ENCODE assay signal across 9 mouse cellular contexts in the genomic region with DNA sequence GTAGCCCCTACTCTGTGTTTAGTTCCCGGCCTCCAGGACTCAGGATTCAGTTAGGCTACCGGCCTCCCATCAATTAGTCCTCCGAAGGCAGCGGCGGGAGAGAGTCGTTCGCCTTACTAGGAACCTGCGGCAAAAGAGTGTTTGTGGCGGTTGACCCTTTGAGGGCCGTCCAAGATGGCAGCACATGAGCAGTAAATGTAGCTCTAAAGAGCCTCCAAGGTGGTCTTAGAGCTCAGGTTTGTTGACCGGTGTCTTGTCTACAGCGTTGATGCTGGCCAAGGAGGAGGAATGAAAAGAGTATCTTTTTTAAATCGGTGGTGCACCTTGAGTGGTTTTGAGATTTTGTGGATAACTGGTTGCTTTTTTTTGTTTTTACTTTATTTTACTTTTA. TPM values are rescaled to one million over a fixed set of nuclear protein-coding genes. Genes with fewer than 3 reads are reported as not detected.
DNase-seq lines count a peak whose midpoint lies in the region; ATAC-seq and TF ChIP-seq lines count a peak whose summit lies in the region.
"Had no signal": no experiment of that assay in that cellular context is flagged by ENCODE, and none has a peak within 500 bp of the region (broad histone marks: within the 10 kb centered on the region; RNA-seq: fewer than 3 reads in every experiment).

No protein-coding gene starts in this region.

- H3K4me3 ChIP-seq in heart, embryonic 11.5 days (ENCODE audit: low read depth, low read length): peak overlapping the region; percentile 67
- peak overlapping the region; percentile 68 to 79 for H3K4me3 ChIP-seq in ES-E14 (ENCODE audit: insufficient read depth in 1 of 2, low read depth in 1 of 2, low read length in 2 of 2, poor library complexity in 1 of 2, severe bottlenecking in 1 of 2)
- peak overlapping the region; percentile 27 for H3K4me3 ChIP-seq in macrophage (ENCODE audit: inconsistent target)

- no peaks in the 10 kb centered on the region for H3K9me3 ChIP-seq in heart, embryonic 11.5 days (replicated peaks; ENCODE audit: control insufficient read depth, low read length)
- no peaks in the 10 kb centered on the region for H3K9me3 ChIP-seq in ES-E14 (ENCODE audit: control insufficient read depth, insufficient read depth, low read depth, low read length)

- H3K4me1 ChIP-seq in heart, embryonic 11.5 days (ENCODE audit: control insufficient read depth, insufficient read depth, low read length): no peaks in the 10 kb centered on the region
- no peaks in the 10 kb centered on the region; a peak in 1 of 4 replicates for H3K4me1 ChIP-seq in ES-E14 (ENCODE audit: control insufficient read depth in 2 of 2, insufficient read depth in 2 of 2, low read length in 2 of 2, poor library complexity in 1 of 2)

- ATAC-seq in heart, embryonic 11.5 days (replicated peaks; ENCODE audit: insufficient number of reproducible peaks, low FRiP score, low TSS enrichment): no peak
- peak; percentile 29 to 30; a peak in 3 of 4 replicates for ATAC-seq in hematopoietic stem cell, adult 5-6 weeks (replicated peaks in 1 of 2; ENCODE audit: insufficient read depth in 1 of 2, low FRiP score in 2 of 2, low TSS enrichment in 1 of 2, low read depth in 1 of 2, poor library complexity in 2 of 2, severe bottlenecking in 2 of 2)

- no peaks in the 10 kb centered on the region for H3K79me2 ChIP-seq in macrophage (ENCODE audit: inconsistent target)

- peak overlapping the region; percentile 86 for H3K4me2 ChIP-seq in heart, embryonic 11.5 days

- in situ Hi-C loops in ES-E14 (cut with MboI; ENCODE audit: low sequenced_read_pairs in 2 of 2, unreplicated experiment in 2 of 2): no loop called here

- 21% methylated on average over 13 of the region's 13 CpGs for WGBS in heart, embryonic 11.5 days (ENCODE audit: insufficient replicate concordance)
- WGBS in macrophage (ENCODE audit: missing documents): 29% methylated on average over 13 of the region's 13 CpGs

- no peaks in the 10 kb centered on the region for H3K36me3 ChIP-seq in heart, embryonic 11.5 days (ENCODE audit: control insufficient read depth, insufficient read depth, low read length)
- no peaks in the 10 kb centered on the region for H3K36me3 ChIP-seq in ES-E14 (ENCODE audit: control insufficient read depth, insufficient read depth, low read length, poor library complexity, severe bottlenecking)
- no peaks in the 10 kb centered on the region for H3K36me3 ChIP-seq in macrophage (ENCODE audit: inconsistent target)

- H3K27ac ChIP-seq in heart, embryonic 11.5 days (ENCODE audit: low read depth, low read length): peak overlapping the region; percentile 85
- H3K27ac ChIP-seq in ES-E14 (ENCODE audit: insufficient read depth, low read depth, low read length, poor library complexity, severe bottlenecking): no peak overlapping the region
- no peak overlapping the region for H3K27ac ChIP-seq in macrophage

- no peaks in the 10 kb centered on the region for H3K27me3 ChIP-seq in heart, embryonic 11.5 days (ENCODE audit: control insufficient read depth, insufficient read depth, low read length)

- peak overlapping the region; percentile 93 for H3K9ac ChIP-seq in heart, embryonic 11.5 days (ENCODE audit: low read depth, low read length)
- peak overlapping the region; percentile 78 for H3K9ac ChIP-seq in ES-E14 (ENCODE audit: insufficient read depth, low read depth, low read length, poor library complexity, severe bottlenecking)

- no peak for DNase-seq in heart, adult 9 months (ENCODE audit: low spot score in 2 of 2)
- no peak for DNase-seq in ES-E14 (ENCODE audit: low read depth, low spot score)
- DNase-seq in retina, postnatal 1 day: no peak
- no peak for DNase-seq in urinary bladder, adult 2 months (ENCODE audit: low spot score)
- DNase-seq in adrenal gland, adult 18-20 months (ENCODE audit: low spot score in 2 of 2): no peak

TF ChIP-seq in ES-E14, 5 proteins besides CTCF, POLR2A, EP300 and RAD21:
- TF ChIP-seq ZC3H11A (IDR thresholded peaks at IDR 0.05; ENCODE audit: borderline replicate concordance, low read depth, low read length) (no peak), CHD2 (IDR thresholded peaks at IDR 0.05; ENCODE audit: low read depth, low read length) (no peak), HCFC1 (IDR thresholded peaks at IDR 0.05; ENCODE audit: borderline replicate concordance, insufficient read depth, low read length) (no peak)

RNA-seq across cellular contexts. Expression of a gene that starts 0.3 kb away (rescaled TPM):
- 1.1 and 2.6 TPM in 2 replicates for polyA plus RNA-seq in heart, embryonic 11.5 days (2014; fragmentation: Nextera tagmentation; extraction: Ambion mirVana)
- total RNA-seq in ES-E14 (2012; rRNA removed): 3.0 and 4.0 TPM in 2 replicates
- 0.79 and 3.5 TPM in 2 replicates for total RNA-seq in hematopoietic stem cell, adult 5-6 weeks (2017)
- 1 to 10 TPM in 13 of 26 experiments, under 1 TPM in 7, not detected in 6; 0.25 to 7.1 (median 1.1) TPM for total RNA-seq in macrophage (2018; cell fraction: chromatin; rRNA removed)
- 1 to 10 TPM in 1 of 26 experiments, under 1 TPM in 12, not detected in 13; 0.03 to 1.4 (median 0.14) TPM for total RNA-seq in macrophage (2018; cell fraction: cytosol; rRNA removed)
- total RNA-seq in macrophage (2018; cell fraction: nucleus; rRNA removed): 1 to 10 TPM in 8 of 26 experiments, under 1 TPM in 11, not detected in 7; 0.24 to 3.3 (median 0.91) TPM
- polyA plus RNA-seq in macrophage (2018): 0.11 TPM in 1 of 3 replicates, not detected in the others
- 1.5 and 2.6 TPM in 2 replicates for polyA plus RNA-seq in urinary bladder, adult 2 months (2012; rRNA removed)
- 1 to 10 TPM; 3.3 to 6.1 TPM for total RNA-seq in adrenal gland, adult 18-20 months (2021)

RNA-seq across cellular contexts. Expression of a gene that starts 0.5 kb away (rescaled TPM):
- polyA plus RNA-seq in heart, embryonic 11.5 days (2014; fragmentation: Nextera tagmentation; extraction: Ambion mirVana): 2.9 and 3.3 TPM in 2 replicates
- total RNA-seq in ES-E14 (2012; rRNA removed): 0.26 and 1.8 TPM in 2 replicates
- 1.5 and 3.5 TPM in 2 replicates for total RNA-seq in hematopoietic stem cell, adult 5-6 weeks (2017)
- under 1 TPM in 2 of 26 experiments, not detected in 24; 0.35 to 0.95 TPM for total RNA-seq in macrophage (2018; cell fraction: chromatin; rRNA removed)
- total RNA-seq in macrophage (2018; cell fraction: cytosol; rRNA removed): under 1 TPM in 15 of 26 experiments, not detected in 11; 0.07 to 0.27 (median 0.15) TPM
- total RNA-seq in macrophage (2018; cell fraction: nucleus; rRNA removed): under 1 TPM in 6 of 26 experiments, not detected in 20; 0.11 to 0.75 (median 0.42) TPM
- polyA plus RNA-seq in macrophage (2018): 0.16 TPM in 1 of 3 replicates, not detected in the others
- 0.70 and 0.99 TPM in 2 replicates for polyA plus RNA-seq in urinary bladder, adult 2 months (2012; rRNA removed)
- 1 to 10 TPM in 1 of 2 experiments, under 1 TPM in 1; 0.86 to 1.1 TPM for total RNA-seq in adrenal gland, adult 18-20 months (2021)
- polyA plus RNA-seq: C2C12 had no signal

RNA-seq across cellular contexts. Expression of a gene that starts 31.1 kb away (rescaled TPM):
- polyA plus RNA-seq in heart, embryonic 11.5 days (2014; fragmentation: Nextera tagmentation; extraction: Ambion mirVana): 0.26 and 0.28 TPM in 2 replicates
- total RNA-seq in ES-E14 (2012; rRNA removed): 0.31 and 0.58 TPM in 2 replicates
- not detected in 2 replicates for total RNA-seq in hematopoietic stem cell, adult 5-6 weeks (2017)
- total RNA-seq in macrophage (2018; cell fraction: chromatin; rRNA removed): under 1 TPM in 3 of 26 experiments, not detected in 23; 0.17 to 0.45 (median 0.41) TPM
- not detected for total RNA-seq in macrophage (2018; cell fraction: cytosol; rRNA removed)
- not detected for total RNA-seq in macrophage (2018; cell fraction: nucleus; rRNA removed)
- not detected in 3 replicates for polyA plus RNA-seq in macrophage (2018)
- polyA plus RNA-seq in urinary bladder, adult 2 months (2012; rRNA removed): 0.34 and 0.59 TPM in 2 replicates
- under 1 TPM; 0.19 to 0.27 TPM for total RNA-seq in adrenal gland, adult 18-20 months (2021)

RNA-seq across cellular contexts. Expression of a gene that starts 48.0 kb away (rescaled TPM):
- 175 and 184 TPM in 2 replicates for polyA plus RNA-seq in heart, embryonic 11.5 days (2014; fragmentation: Nextera tagmentation; extraction: Ambion mirVana)
- total RNA-seq in ES-E14 (2012; rRNA removed): 79.9 and 119 TPM in 2 replicates
- 145 and 178 TPM in 2 replicates for total RNA-seq in hematopoietic stem cell, adult 5-6 weeks (2017)
- total RNA-seq in macrophage (2018; cell fraction: chromatin; rRNA removed): 10 to 100 TPM; 19.0 to 62.9 (median 47.3) TPM
- 10 to 100 TPM; 52.5 to 90.8 (median 66.2) TPM for total RNA-seq in macrophage (2018; cell fraction: cytosol; rRNA removed)
- 10 to 100 TPM; 19.2 to 65.6 (median 41.0) TPM for total RNA-seq in macrophage (2018; cell fraction: nucleus; rRNA removed)
- 67.0 to 113 TPM (median 95.3 TPM) in 3 replicates for polyA plus RNA-seq in macrophage (2018)
- polyA plus RNA-seq in urinary bladder, adult 2 months (2012; rRNA removed): 158 and 175 TPM in 2 replicates
- total RNA-seq in adrenal gland, adult 18-20 months (2021): 100 to 1,000 TPM in 1 of 2 experiments, 10 to 100 TPM in 1; 94.2 to 110 TPM
